Mouse (Mus musculus): Measurements from ENCODE around the gene Emp3.
"Not testable (repeated sequence)": the region's sequence is repeated elsewhere in the genome, so short reads cannot be mapped to it uniquely, and the experiment has no call there.

Gene Emp3

GRCm38 (mm10) chr7:45921242-45921621 is at the start of gene Emp3:
TSS of gene Emp3 (minus strand) at chr7:45921404.
- DNase-seq (ENCODE audit: inconsistent age in 2 of 2, low spot score in 1 of 2) = peak; percentile 79 to 84

GRCm38 (mm10) chr7:45956611-45957010 is 35.4 kb upstream of the Emp3 start:
- DNase-seq (ENCODE audit: inconsistent age in 2 of 2, low spot score in 1 of 2) = no peak

- DNase-seq (ENCODE audit: inconsistent age in 2 of 2, low spot score in 1 of 2) = no peak
Measured at GRCm38 (mm10) chr7:45949061-45949460, 27.9 kb upstream of the Emp3 start.

- peak in 1 of 2 experiments; percentile 60 for DNase-seq (ENCODE audit: inconsistent age in 2 of 2, low spot score in 1 of 2)
Measured at GRCm38 (mm10) chr7:45943280-45943679, 22.1 kb upstream of the Emp3 start.

- peak; percentile 91 to 93 for DNase-seq (ENCODE audit: inconsistent age in 2 of 2, low spot score in 1 of 2)
Measured at GRCm38 (mm10) chr7:45941986-45942385, 20.8 kb upstream of the Emp3 start.

GRCm38 (mm10) chr7:45939836-45940235 is 18.6 kb upstream of the Emp3 start:
- DNase-seq (ENCODE audit: inconsistent age in 2 of 2, low spot score in 1 of 2) = peak in 1 of 2 experiments; percentile 41

GRCm38 (mm10) chr7:45935114-45935513 is 13.9 kb upstream of the Emp3 start:
- DNase-seq (ENCODE audit: inconsistent age in 2 of 2, low spot score in 1 of 2) = peak; percentile 61 to 89

GRCm38 (mm10) chr7:45933766-45934165 is 12.6 kb upstream of the Emp3 start:
- DNase-seq (ENCODE audit: inconsistent age in 2 of 2, low spot score in 1 of 2) = not testable (repeated sequence)

- no peak for DNase-seq (ENCODE audit: inconsistent age in 2 of 2, low spot score in 1 of 2)
Measured at GRCm38 (mm10) chr7:45929688-45930087, 8.5 kb upstream of the Emp3 start.

GRCm38 (mm10) chr7:45928626-45929295 is 7.6 kb upstream of the Emp3 start:
- DNase-seq (ENCODE audit: inconsistent age in 2 of 2, low spot score in 1 of 2) = no peak

- peak in 1 of 2 experiments; percentile 67 for DNase-seq (ENCODE audit: inconsistent age in 2 of 2, low spot score in 1 of 2)
Measured at GRCm38 (mm10) chr7:45924429-45924816, 3.2 kb upstream of the Emp3 start.

GRCm38 (mm10) chr7:45923762-45924428 is 2.7 kb upstream of the Emp3 start, which contains the start of gene Ccdc114:
TSS of gene Ccdc114 (plus strand) at chr7:45924072.
- DNase-seq (ENCODE audit: inconsistent age in 2 of 2, low spot score in 1 of 2) = peak; percentile 89 to 95

- DNase-seq (ENCODE audit: inconsistent age in 2 of 2, low spot score in 1 of 2) = peak; percentile 97 to 99
Measured at GRCm38 (mm10) chr7:45922928-45923761, 1.9 kb upstream of the Emp3 start.

GRCm38 (mm10) chr7:45921950-45922600 is 871 bp upstream of the Emp3 start:
- DNase-seq (ENCODE audit: inconsistent age in 2 of 2, low spot score in 1 of 2) = peak in 1 of 2 experiments; percentile 54

GRCm38 (mm10) chr7:45920583-45921241 is 492 bp downstream of the Emp3 start:
- DNase-seq (ENCODE audit: inconsistent age in 2 of 2, low spot score in 1 of 2) = peak; percentile 91 to 94

- no peak for DNase-seq (ENCODE audit: inconsistent age in 2 of 2, low spot score in 1 of 2)
Measured at GRCm38 (mm10) chr7:45919761-45920160, 1.4 kb downstream of the Emp3 start.

GRCm38 (mm10) chr7:45919083-45919671 is 2.0 kb downstream of the Emp3 start:
- peak; percentile 44 to 64 for DNase-seq (ENCODE audit: inconsistent age in 2 of 2, low spot score in 1 of 2)

- DNase-seq (ENCODE audit: inconsistent age in 2 of 2, low spot score in 1 of 2) = peak in 1 of 2 experiments; percentile 38
Measured at GRCm38 (mm10) chr7:45917926-45918325, 3.3 kb downstream of the Emp3 start.

- DNase-seq (ENCODE audit: inconsistent age in 2 of 2, low spot score in 1 of 2) = peak; percentile 49 to 73
Measured at GRCm38 (mm10) chr7:45917004-45917704, 4.0 kb downstream of the Emp3 start.

All from adrenal gland, adult (tissue).